Mouse (Mus musculus) retina, postnatal 1 day (tissue): Measurements from ENCODE around the gene L3mbtl2.

Experiments used
- DNase-seq: peaks from one replicate; pipeline ENCODE4 v3.0.0-alpha.2; 2012

The L3mbtl2 gene

GRCm38 (mm10) chr15:81709686-81710085, 46.0 kb downstream of the L3mbtl2 start:
- no peak for DNase-seq

DNA sequence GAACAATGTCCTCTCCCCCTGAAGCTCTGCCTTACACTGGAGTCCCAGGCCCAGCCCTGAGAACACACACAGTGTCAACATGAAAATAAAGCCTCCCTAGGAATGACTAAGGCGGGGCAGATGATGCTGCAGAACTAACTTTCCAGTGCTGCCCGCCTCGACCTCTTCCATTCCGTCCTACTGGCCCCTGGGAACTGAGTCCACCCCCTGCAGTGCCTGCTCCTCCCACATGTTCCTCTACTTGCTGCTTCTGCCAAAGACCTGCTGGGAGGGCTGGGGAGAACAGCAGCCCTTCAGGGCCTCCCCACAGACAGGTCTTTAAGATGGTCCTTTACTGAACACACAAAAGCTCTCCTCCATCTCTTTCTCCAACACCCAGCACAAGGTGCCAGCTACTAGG, 47.1 kb downstream of the L3mbtl2 start:
- no peak for DNase-seq

DNA sequence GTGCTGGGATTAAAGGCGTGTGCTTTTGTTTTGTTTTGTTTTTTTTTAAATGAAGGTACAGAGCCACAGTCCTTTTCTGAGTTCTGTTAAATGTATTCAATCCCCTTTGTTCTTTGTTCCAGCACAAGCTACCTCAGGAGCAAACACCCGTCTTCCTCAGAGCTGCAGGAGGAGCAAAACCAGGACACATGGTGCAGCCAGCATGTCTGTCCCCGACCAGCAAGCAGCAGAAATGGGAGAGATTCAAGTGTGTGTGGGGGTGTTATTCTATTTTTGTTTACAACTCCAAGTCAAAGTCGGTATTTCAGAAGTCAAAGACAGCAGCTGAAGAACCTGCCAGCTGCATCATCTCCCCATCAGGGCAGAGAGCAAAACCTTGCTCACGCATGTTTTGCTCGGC, 50.1 kb downstream of the L3mbtl2 start:
- no peak for DNase-seq

GRCm38 (mm10) chr15:81718336-81719138, 54.8 kb downstream of the L3mbtl2 start:
- DNase-seq = peak; percentile 38

- no peak for DNase-seq
Observed at GRCm38 (mm10) chr15:81719139-81719531, 55.4 kb downstream of the L3mbtl2 start.

DNA sequence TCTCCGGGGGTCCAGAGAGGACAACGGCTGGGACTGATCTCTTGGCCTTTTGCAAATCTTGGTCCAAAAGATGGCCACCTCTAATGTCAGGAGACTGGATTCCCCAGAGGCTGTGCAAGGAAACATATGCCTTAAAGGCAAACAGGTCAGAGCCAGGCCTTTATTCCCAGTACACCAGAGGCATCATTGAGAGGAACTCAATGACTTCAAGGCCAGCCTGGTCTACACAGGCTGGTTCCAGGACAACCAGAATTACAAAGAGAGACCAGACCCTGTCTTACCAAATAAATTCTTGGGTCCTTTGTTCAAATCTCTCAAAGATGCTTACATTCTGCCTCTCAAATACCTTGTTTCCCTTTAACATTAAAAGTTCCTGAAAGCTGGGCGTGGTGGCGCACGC, 58.7 kb downstream of the L3mbtl2 start:
- no peak for DNase-seq

- no peak for DNase-seq
Observed at GRCm38 (mm10) chr15:81723653-81724052, 60.0 kb downstream of the L3mbtl2 start.

DNA sequence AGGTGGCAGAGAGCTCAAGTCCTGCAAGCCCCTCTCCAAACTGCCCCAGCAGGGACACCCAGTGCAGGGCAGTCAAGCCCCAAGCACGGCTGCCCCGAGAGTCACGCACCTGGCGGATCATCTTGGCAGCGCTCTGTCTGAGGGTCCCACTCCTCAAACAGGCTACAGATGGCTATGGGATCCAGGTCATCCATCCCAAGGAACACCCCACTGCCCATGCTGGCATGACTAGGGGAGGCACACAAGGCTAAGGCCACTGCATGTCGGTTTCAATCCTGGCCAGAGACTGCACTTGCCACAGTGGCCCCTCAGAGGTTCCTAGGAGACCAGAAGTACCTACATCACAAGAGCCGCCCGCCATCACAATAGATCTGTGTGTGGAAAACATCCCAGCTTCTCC, 62.3 kb downstream of the L3mbtl2 start:
- no peak for DNase-seq

DNA sequence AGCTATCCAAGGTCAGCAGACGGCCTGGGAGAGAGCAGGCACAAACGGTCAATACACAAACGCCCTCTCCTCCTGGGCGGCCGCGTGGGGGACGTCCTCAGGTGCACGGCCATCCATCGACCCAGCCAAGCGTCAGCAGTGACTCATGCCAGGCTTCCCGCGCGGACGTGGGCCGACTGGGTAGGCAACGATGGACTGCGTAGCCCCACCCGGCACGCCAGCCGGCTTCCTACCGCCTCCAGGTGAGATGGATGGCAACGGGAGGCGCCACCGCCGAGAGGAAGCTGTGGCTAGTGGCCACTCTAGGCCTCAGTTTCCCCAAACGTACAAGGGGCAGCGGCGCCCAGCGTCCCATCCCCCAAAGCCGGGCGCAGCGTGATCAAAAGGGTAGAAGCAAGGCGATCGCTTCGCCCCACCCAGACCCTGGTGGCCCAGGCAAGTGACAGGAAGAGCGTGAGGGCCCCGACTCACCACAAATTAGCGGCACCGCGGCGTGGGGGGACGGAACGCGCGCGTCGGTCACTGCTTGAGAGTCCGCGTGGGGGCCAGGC, 65.6 kb downstream of the L3mbtl2 start:
- no peak for DNase-seq

GRCm38 (mm10) chr15:81729792-81730635, 66.3 kb downstream of the L3mbtl2 start:
- DNase-seq = peak; percentile 100

DNA sequence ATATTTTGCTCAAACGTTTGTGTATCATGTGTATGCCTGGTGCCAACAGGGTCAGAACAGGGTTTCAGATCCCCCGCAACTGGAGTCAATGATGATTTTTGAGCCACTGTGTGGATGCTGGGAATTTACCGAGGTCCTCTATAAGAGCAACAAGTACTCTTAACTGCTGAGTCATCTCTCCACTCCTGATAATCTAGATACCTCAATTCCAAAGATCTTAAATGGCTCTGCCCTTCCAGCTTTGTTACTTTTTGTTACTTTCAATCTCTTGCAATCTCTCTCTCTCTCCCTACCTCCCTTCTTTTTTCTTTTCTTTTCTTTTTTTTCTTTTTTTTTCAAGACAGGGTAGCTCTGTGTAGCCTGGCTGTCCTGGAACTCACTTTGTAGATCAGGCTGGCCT, 71.4 kb downstream of the L3mbtl2 start:
- no peak for DNase-seq
